Mouse (Mus musculus) CH12.LX (cell line): ENCODE results near the gene Fbxo10. TPM values are rescaled to one million over a fixed set of nuclear protein-coding genes. Genes with fewer than 3 reads are reported as not detected.

ENCODE experiments used
- DNase-seq: peaks from one replicate; pipeline ENCODE4 v3.0.0-alpha.2; 2013; ENCODE audit errors: extremely low read depth
- H3K27ac ChIP-seq: 2 replicates; pipeline ENCODE4 v1.5.1; 2012; ENCODE audit warnings: low read depth, mild to moderate bottlenecking, control low read depth, moderate library complexity; ENCODE audit not compliant: insufficient read depth
- H3K27me3 ChIP-seq: replicated peaks from 2 replicates; pipeline ENCODE3; 2012; ENCODE audit warnings: inconsistent platforms
- H3K36me3 ChIP-seq, 2 experiments: replicated peaks in 1 of 2; 2 replicates each; pipeline versions ENCODE3 to v1.6.1; 2012; ENCODE audit warnings: inconsistent platforms in 1 of 2, low read length in 1 of 2, mild to moderate bottlenecking in 1 of 2, mixed read lengths in 1 of 2, moderate library complexity in 1 of 2; ENCODE audit not compliant: control insufficient read depth in 1 of 2, insufficient read depth in 1 of 2
- H3K4me1 ChIP-seq, 2 experiments: 2 replicates each; pipeline ENCODE4 v1.6.1; 2012; ENCODE audit warnings: inconsistent platforms in 1 of 2, moderate library complexity in 1 of 2; ENCODE audit not compliant: insufficient read depth in 2 of 2, control insufficient read depth in 1 of 2
- H3K4me2 ChIP-seq: 2 replicates; pipeline ENCODE4 v1.6.1; 2012; ENCODE audit warnings: low read depth, mild to moderate bottlenecking, control low read depth; ENCODE audit not compliant: poor library complexity, insufficient read depth, severe bottlenecking
- H3K4me3 ChIP-seq, 3 experiments: fragments of 150-350 bp in 1 of 3; sonication (generic) in 1 of 3; replicated peaks in 1 of 3; 2 replicates each; pipeline versions ENCODE3 to v1.5.1; 2011 to 2012; ENCODE audit warnings: low read depth in 2 of 3, low read length in 2 of 3, mild to moderate bottlenecking in 2 of 3, moderate library complexity in 2 of 3, control low read depth in 1 of 3, improper control_type of control experiment in 1 of 3, inconsistent platforms in 1 of 3, mixed read lengths in 1 of 3; ENCODE audit not compliant: poor library complexity in 1 of 3
- H3K79me2 ChIP-seq: replicated peaks from 2 replicates; pipeline ENCODE4 v1.6.1; 2012; ENCODE audit warnings: mild to moderate bottlenecking, moderate library complexity; ENCODE audit not compliant: control insufficient read depth, poor library complexity, insufficient read depth, severe bottlenecking; ENCODE audit errors: extremely low read depth
- H3K9ac ChIP-seq: 2 replicates; pipeline ENCODE4 v1.6.1; 2012; ENCODE audit warnings: low read depth, mild to moderate bottlenecking, control low read depth, moderate library complexity; ENCODE audit not compliant: insufficient read depth
- H3K9me3 ChIP-seq: replicated peaks from 2 replicates; pipeline ENCODE3; 2012; ENCODE audit warnings: low read length, inconsistent platforms, mixed read lengths
- BHLHE40 ChIP-seq: IDR thresholded peaks from 2 replicates; pipeline ENCODE4 v1.6.1; 2011; ENCODE audit warnings: mild to moderate bottlenecking, low read depth, low read length, improper control_type of control experiment
- CHD1 ChIP-seq: IDR thresholded peaks from 2 replicates; pipeline ENCODE4 v1.6.1; 2012; ENCODE audit warnings: low read depth, low read length, improper control_type of control experiment, inconsistent platforms
- CTCF ChIP-seq, 2 experiments: IDR thresholded peaks in 1 of 2; conservative IDR thresholded peaks in 1 of 2; 2 replicates each; pipeline ENCODE4 v1.5.1; 2011 to 2012; ENCODE audit warnings: low read depth in 2 of 2, low read length in 2 of 2, improper control_type of control experiment in 1 of 2, inconsistent platforms in 1 of 2, mild to moderate bottlenecking in 1 of 2, moderate library complexity in 1 of 2
- ETS1 ChIP-seq: conservative IDR thresholded peaks from 2 replicates; pipeline ENCODE4 v1.6.1; 2012; ENCODE audit warnings: low read depth, mild to moderate bottlenecking, inconsistent platforms, low read length, improper control_type of control experiment, moderate library complexity
- HCFC1 ChIP-seq: IDR thresholded peaks from 2 replicates; pipeline ENCODE4 v1.6.1; 2012; ENCODE audit warnings: low read depth, mild to moderate bottlenecking, inconsistent platforms, low read length, improper control_type of control experiment
- JUND ChIP-seq: conservative IDR thresholded peaks from 2 replicates; pipeline ENCODE4 v1.6.1; 2011; ENCODE audit warnings: low read depth, low read length, improper control_type of control experiment
- MAX ChIP-seq: IDR thresholded peaks from 2 replicates; pipeline ENCODE4 v1.6.1; 2011; ENCODE audit warnings: low read length, improper control_type of control experiment
- MXI1 ChIP-seq: IDR thresholded peaks from 2 replicates; pipeline ENCODE4 v1.6.1; 2011; ENCODE audit warnings: mild to moderate bottlenecking, low read depth, low read length, improper control_type of control experiment
- PAX5 ChIP-seq: IDR thresholded peaks from 2 replicates; pipeline ENCODE4 v1.6.1; 2012; ENCODE audit warnings: low read length, inconsistent platforms, mixed read lengths
- POLR2A ChIP-seq: IDR thresholded peaks from 2 replicates; pipeline ENCODE4 v1.6.1; 2011; ENCODE audit warnings: low read depth, mild to moderate bottlenecking, improper control_type of control experiment, low read length
- POLR2AphosphoS2 ChIP-seq: IDR thresholded peaks from 2 replicates; pipeline ENCODE4 v1.6.1; 2011; ENCODE audit warnings: low read depth, low read length, improper control_type of control experiment
- RAD21 ChIP-seq: IDR thresholded peaks from 2 replicates; pipeline ENCODE4 v1.6.1; 2011; ENCODE audit warnings: low read depth, mild to moderate bottlenecking, low read length, improper control_type of control experiment, moderate library complexity
- RCOR1 ChIP-seq: conservative IDR thresholded peaks from 2 replicates; pipeline ENCODE4 v1.6.1; 2012; ENCODE audit warnings: low read depth, mild to moderate bottlenecking, inconsistent platforms, low read length, improper control_type of control experiment
- SIN3A ChIP-seq: IDR thresholded peaks from 2 replicates; pipeline ENCODE4 v1.6.1; 2012; ENCODE audit warnings: low read length, improper control_type of control experiment, inconsistent platforms
- SMC3 ChIP-seq: IDR thresholded peaks from 2 replicates; pipeline ENCODE4 v1.6.1; 2011; ENCODE audit warnings: low read depth, low read length, improper control_type of control experiment
- TBP ChIP-seq: conservative IDR thresholded peaks from 2 replicates; pipeline ENCODE4 v1.6.1; 2011; ENCODE audit warnings: low read depth, low read length, improper control_type of control experiment
- TCF12 ChIP-seq: IDR thresholded peaks from 2 replicates; pipeline ENCODE4 v1.6.1; 2014; ENCODE audit warnings: low read depth, mild to moderate bottlenecking, inconsistent platforms, low read length, improper control_type of control experiment
- UBTF ChIP-seq: IDR thresholded peaks from 2 replicates; pipeline ENCODE4 v1.6.1; 2012; ENCODE audit warnings: low read depth, mild to moderate bottlenecking, inconsistent platforms, low read length, improper control_type of control experiment, moderate library complexity
- ZKSCAN1 ChIP-seq: IDR thresholded peaks from 2 replicates; pipeline ENCODE4 v1.6.1; 2012; ENCODE audit warnings: low read depth, inconsistent platforms, low read length, improper control_type of control experiment, borderline replicate concordance
- ZNF384 ChIP-seq: IDR thresholded peaks from 2 replicates; pipeline ENCODE4 v1.6.1; 2012; ENCODE audit warnings: low read depth, low read length, improper control_type of control experiment, inconsistent platforms
- dilution Hi-C: fragments of 300-500 bp; cut with MboI; formaldehyde crosslinking; loops from 2 replicates; pipeline ENCODE4 v1.14.3; 2020; ENCODE audit warnings: low sequenced_read_pairs; ENCODE audit not compliant: extremely low pct_unique_long_range_greater_than_20kb, extremely low pct_ligation_motif_present
- in situ Hi-C: fragments of 300-500 bp; cut with MboI; formaldehyde crosslinking; loops from 3 replicates; pipeline ENCODE4 v1.14.3; 2019; ENCODE audit warnings: low sequenced_read_pairs, low pct_ligation_motif_present, low pct_unique_long_range_greater_than_20kb, mixed read lengths
- polyA plus RNA-seq: library from polyadenylated mRNA; unstranded; fragments of >175 nt; gene quantifications from 2 replicates; pipeline ENCODE4 v1.2.1, GENCODE M21; 2012; ENCODE audit warnings: low read depth; ENCODE audit not compliant: insufficient read length
- total RNA-seq, 2 experiments: library from RNA; depleted of rRNA; stranded (reverse); fragments of 300-350 nt in 1 of 2; fragments of >200 nt in 1 of 2; gene quantifications; 2 replicates each; pipeline ENCODE4 v1.2.3; 2012 to 2014

Fbxo10 gene
- total and polyA plus RNA-seq, 3 experiments = 0.39 to 1.4 (median 0.64) TPM

DNA sequence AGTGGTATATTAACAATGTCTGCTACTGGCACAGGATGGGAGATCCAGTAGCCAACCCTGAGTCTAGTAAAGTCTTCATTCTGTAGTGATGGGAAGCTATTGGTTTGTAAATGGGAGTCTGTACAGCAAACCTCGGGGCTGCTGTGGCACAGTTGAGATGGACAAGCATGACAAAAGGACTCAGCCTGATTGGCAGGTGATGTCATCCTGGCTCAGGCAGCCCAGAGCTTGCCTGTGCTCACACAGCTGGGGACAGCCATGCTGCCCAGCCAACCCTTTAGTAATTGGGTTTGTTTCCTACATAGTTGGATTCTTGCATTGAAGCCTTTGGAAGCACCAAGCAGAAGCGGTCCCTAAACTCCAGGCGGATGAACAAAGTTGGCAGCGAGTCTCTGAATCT lies 57.9 kb downstream of the Fbxo10 start:
- peaks cover 67 to 92% of the 10 kb centered on the region in 2 experiments for H3K36me3 ChIP-seq
- no peak overlapping the region for H3K27ac ChIP-seq
- no peaks in the 10 kb centered on the region for H3K9me3 ChIP-seq
- no peak overlapping the region for H3K4me2 ChIP-seq
- peaks cover 0 to 6% of the 10 kb centered on the region in 2 experiments; a peak in 1 of 4 replicates for H3K4me1 ChIP-seq
- TF ChIP-seq RCOR1 = no peak
- no peak for TF ChIP-seq ETS1
- no peak for TF ChIP-seq SIN3A
- TF ChIP-seq ZNF384 = no peak
- no peak for TF ChIP-seq CHD1
- no peak for TF ChIP-seq BHLHE40
- H3K27me3 ChIP-seq = no peaks in the 10 kb centered on the region
- in situ Hi-C loops (no loop called here), dilution Hi-C loops (no loop called here)
- H3K9ac ChIP-seq = no peak overlapping the region
- DNase-seq = no peak
- H3K79me2 ChIP-seq = no peaks in the 10 kb centered on the region
- no peak overlapping the region for H3K4me3 ChIP-seq

DNA sequence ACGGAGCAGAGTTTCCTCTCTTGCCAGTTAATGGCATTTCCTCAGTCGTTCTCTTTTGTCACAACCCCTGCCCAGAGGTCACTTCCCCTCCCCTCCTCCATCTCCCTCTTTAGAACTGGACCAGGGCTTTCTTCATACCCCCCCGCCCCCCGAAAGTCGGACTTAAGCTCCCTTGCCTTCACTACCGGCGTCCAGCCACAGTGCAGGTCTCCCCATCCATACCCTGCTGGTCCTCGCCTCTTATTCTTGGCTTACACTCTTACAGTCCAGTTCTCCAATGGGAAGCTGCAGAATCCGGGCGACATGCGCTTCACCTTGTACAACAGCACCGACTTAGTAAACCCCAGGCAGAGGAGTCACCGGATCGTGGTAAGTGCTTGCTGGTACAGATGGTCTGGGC lies 65.4 kb downstream of the Fbxo10 start:
- in situ Hi-C loops = no loop called here
- dilution Hi-C loops = no loop called here
- no peak for DNase-seq
- H3K9ac ChIP-seq = peak overlapping the region; percentile 47
- H3K36me3 ChIP-seq = peaks cover 15 to 38% of the 10 kb centered on the region in 2 experiments
- H3K9me3 ChIP-seq = no peaks in the 10 kb centered on the region
- H3K4me3 ChIP-seq = peak overlapping the region; percentile 80 to 99 (median 90)
- no peaks in the 10 kb centered on the region for H3K79me2 ChIP-seq
- peaks cover 10 to 45% of the 10 kb centered on the region in 2 experiments for H3K4me1 ChIP-seq
- H3K27me3 ChIP-seq = no peaks in the 10 kb centered on the region
- peak overlapping the region; percentile 55 for H3K4me2 ChIP-seq
- no peak overlapping the region for H3K27ac ChIP-seq
- no peak for TF ChIP-seq PAX5
- no peak for TF ChIP-seq TBP
- no peak for TF ChIP-seq MAX
- TF ChIP-seq UBTF = no peak
- TF ChIP-seq HCFC1 = no peak
- TF ChIP-seq TCF12 = no peak
- no peak for TF ChIP-seq RAD21
- TF ChIP-seq MXI1 = no peak
- TF ChIP-seq ZNF384 = no peak
- TF ChIP-seq POLR2AphosphoS2 = no peak; the same call in 1 of the 2 replicates
- TF ChIP-seq ZKSCAN1 = no peak
- no peak for TF ChIP-seq POLR2A
- TF ChIP-seq JUND = no peak
- TF ChIP-seq CHD1 = no peak
- TF ChIP-seq CTCF (conservative IDR thresholded peaks at IDR 0.05 in 1 of 2, IDR thresholded peaks at IDR 0.05 in 1 of 2; ENCODE audit: low read depth in 2 of 2, low read length in 2 of 2) = no peak
- no peak for TF ChIP-seq SIN3A
- no peak for TF ChIP-seq SMC3
